Mouse (Mus musculus) kidney, embryonic 14.5 days (tissue): Measurements from ENCODE around the gene Sypl2. TPM values are rescaled to one million over a fixed set of nuclear protein-coding genes. Genes with fewer than 3 reads are reported as not detected.

Experiments used
- ATAC-seq: fragments of 200-750 bp; cut with Nextera tagmentation; 2 replicates; pipeline ENCODE4 v1.8.0; 2017; ENCODE audit warnings: moderate number of reproducible peaks, mild to moderate bottlenecking, moderate TSS enrichment, moderate library complexity; ENCODE audit not compliant: low FRiP score, low TSS enrichment
- H3K27ac ChIP-seq: fragments of 300-500 bp; sonication (generic); 2 replicates; pipeline ENCODE4 v1.5.1; 2014; ENCODE audit warnings: low read depth, mild to moderate bottlenecking, low read length, moderate library complexity, mixed read lengths
- H3K27me3 ChIP-seq: fragments of 300-500 bp; sonication (generic); 2 replicates; pipeline ENCODE4 v1.6.1; 2014; ENCODE audit warnings: mild to moderate bottlenecking, low read length; ENCODE audit not compliant: control insufficient read depth, insufficient read depth
- H3K36me3 ChIP-seq: fragments of 300-500 bp; sonication (generic); 2 replicates; pipeline ENCODE4 v1.6.1; 2014; ENCODE audit warnings: low read length, mixed read lengths; ENCODE audit not compliant: control insufficient read depth, insufficient read depth
- H3K4me1 ChIP-seq: fragments of 300-500 bp; sonication (generic); 2 replicates; pipeline ENCODE4 v1.6.1; 2014; ENCODE audit warnings: low read length, mixed read lengths; ENCODE audit not compliant: control insufficient read depth, insufficient read depth
- H3K4me2 ChIP-seq: fragments of 300-500 bp; sonication (generic); replicated peaks from 2 replicates; pipeline ENCODE4 v1.6.1; 2014; ENCODE audit warnings: low read depth, mild to moderate bottlenecking, low read length
- H3K4me3 ChIP-seq: fragments of 300-500 bp; sonication (generic); 2 replicates; pipeline ENCODE4 v1.5.1; 2014; ENCODE audit warnings: mild to moderate bottlenecking, low read length
- H3K9ac ChIP-seq: fragments of 300-500 bp; sonication (generic); 2 replicates; pipeline ENCODE4 v1.6.1; 2014; ENCODE audit warnings: low read depth, mild to moderate bottlenecking, low read length, moderate library complexity
- H3K9me3 ChIP-seq: fragments of 300-500 bp; sonication (generic); 2 replicates; pipeline ENCODE4 v1.6.1; 2016; ENCODE audit warnings: low read length; ENCODE audit not compliant: control insufficient read depth
- WGBS: fragments of 180-500 bp; shearing (Covaris S2); extraction: QIAGEN DNeasy Blood & Tissue Kit; methylation state at CpG from one replicate; pipeline ENCODE4 v1.1.7; 2014; 5-methylcytosine and 5-hydroxymethylcytosine counted together
- polyA plus RNA-seq: library from polyadenylated mRNA; unstranded; fragments of >200 nt; fragmentation: Nextera tagmentation; extraction: Ambion mirVana; gene quantifications from 2 replicates; pipeline ENCODE4 v1.2.1, GENCODE M21; 2014

The Sypl2 gene
- polyA plus RNA-seq, 1 experiment from 2014 or later: 4.7 TPM

- Histone ChIP-seq H3K27ac (peak within 1 kb of the TSS; percentile 87), H3K4me1 (peaks cover 24% of the 10 kb centered on the region), H3K4me2 (peak within 1 kb of the TSS; percentile 53), H3K9ac (peak within 1 kb of the TSS; percentile 56), H3K36me3 (peaks cover 26% of the 10 kb centered on the region), H3K4me3 (peak within 1 kb of the TSS; percentile 64), H3K9me3 (no peaks in the 10 kb centered on the region), H3K27me3 (no peaks in the 10 kb centered on the region)
- peak; percentile 92 for ATAC-seq
- WGBS: 3% methylated on average over 44 of the region's 44 CpGs
These were observed 25.8 kb downstream of the Sypl2 start, which contains the start of gene Cyb561d1 for GRCm38 (mm10) chr3:108200329-108201323. Cyb561d1 (minus strand) TSS chr3:108201212.

- no peaks in the 10 kb centered on the region for H3K9me3 ChIP-seq
- H3K4me2 ChIP-seq: no peak overlapping the region
- 91% methylated on average over 6 of the region's 6 CpGs for WGBS
- no peak overlapping the region for H3K4me3 ChIP-seq
- peaks cover 31% of the 10 kb centered on the region for H3K4me1 ChIP-seq
- no peak for ATAC-seq
- no peak overlapping the region for H3K27ac ChIP-seq
- H3K9ac ChIP-seq: no peak overlapping the region
- peaks cover 13% of the 10 kb centered on the region for H3K36me3 ChIP-seq
- H3K27me3 ChIP-seq: no peaks in the 10 kb centered on the region
These were observed 27.2 kb downstream of the Sypl2 start for GRCm38 (mm10) chr3:108199231-108199630.

- Histone ChIP-seq H3K4me3 (no peak overlapping the region), H3K4me2 (peak overlapping the region; percentile 31)
These were observed 29.4 kb downstream of the Sypl2 start for GRCm38 (mm10) chr3:108197066-108197497.

GRCm38 (mm10) chr3:108195941-108196590, 30.4 kb downstream of the Sypl2 start:
- Histone ChIP-seq H3K27me3 (no peaks in the 10 kb centered on the region), H3K27ac (peak overlapping the region; percentile 51; the same call in 1 of the 2 replicates), H3K4me1 (peaks cover 27% of the 10 kb centered on the region), H3K9me3 (no peaks in the 10 kb centered on the region), H3K4me3 (no peak overlapping the region), H3K9ac (no peak overlapping the region), H3K4me2 (no peak overlapping the region), H3K36me3 (no peaks in the 10 kb centered on the region)
- ATAC-seq: no peak
- WGBS: 73% methylated on average over 7 of the region's 7 CpGs

More at GRCm38 (mm10) chr3:108197066-108197497, 29.4 kb downstream of the Sypl2 start:
- H3K36me3 ChIP-seq: no peaks in the 10 kb centered on the region
- H3K27ac ChIP-seq: peak overlapping the region; percentile 30; the same call in 1 of the 2 replicates
- H3K27me3 ChIP-seq: no peaks in the 10 kb centered on the region
- no peak overlapping the region for H3K9ac ChIP-seq
- no peaks in the 10 kb centered on the region for H3K9me3 ChIP-seq
- WGBS: 2% methylated on average over 14 of the region's 14 CpGs
- peak; percentile 74 for ATAC-seq
- peaks cover 31% of the 10 kb centered on the region for H3K4me1 ChIP-seq

GRCm38 (mm10) chr3:108195287-108195686, 31.2 kb downstream of the Sypl2 start:
- no peak overlapping the region for H3K4me2 ChIP-seq
- H3K9me3 ChIP-seq: no peaks in the 10 kb centered on the region
- no peak for ATAC-seq
- WGBS: 61% methylated on average over 4 of the region's 4 CpGs
- no peak overlapping the region for H3K9ac ChIP-seq
- no peaks in the 10 kb centered on the region for H3K36me3 ChIP-seq
- H3K27me3 ChIP-seq: no peaks in the 10 kb centered on the region
- peak overlapping the region; percentile 38; the same call in 1 of the 2 replicates for H3K27ac ChIP-seq
- peaks cover 26% of the 10 kb centered on the region for H3K4me1 ChIP-seq
- H3K4me3 ChIP-seq: no peak overlapping the region

GRCm38 (mm10) chr3:108193686-108194085, 32.8 kb downstream of the Sypl2 start:
- no peaks in the 10 kb centered on the region for H3K36me3 ChIP-seq
- ATAC-seq: no peak
- no peaks in the 10 kb centered on the region for H3K27me3 ChIP-seq
- WGBS: 65% methylated on average over 4 of the region's 4 CpGs
- no peak overlapping the region for H3K9ac ChIP-seq
- H3K4me1 ChIP-seq: peaks cover 26% of the 10 kb centered on the region
- H3K4me3 ChIP-seq: no peak overlapping the region
- H3K27ac ChIP-seq: no peak overlapping the region
- H3K4me2 ChIP-seq: no peak overlapping the region
- H3K9me3 ChIP-seq: no peaks in the 10 kb centered on the region

- Histone ChIP-seq H3K9ac (no peak overlapping the region), H3K4me2 (no peak overlapping the region), H3K4me1 (peaks cover 14% of the 10 kb centered on the region; the same call in 1 of the 2 replicates), H3K27ac (no peak overlapping the region), H3K4me3 (no peak overlapping the region), H3K27me3 (0 out of 2 replicates have a peak, but pooled peaks cover 3% of the 10 kb centered on the region), H3K36me3 (no peaks in the 10 kb centered on the region), H3K9me3 (no peaks in the 10 kb centered on the region)
- 62% methylated on average over 5 of the region's 5 CpGs for WGBS
- ATAC-seq: no peak
These were observed 36.6 kb downstream of the Sypl2 start for GRCm38 (mm10) chr3:108189897-108190296.

GRCm38 (mm10) chr3:108188716-108189490, 37.5 kb downstream of the Sypl2 start:
- 71% methylated on average over 9 of the region's 9 CpGs for WGBS
- Histone ChIP-seq H3K27me3 (0 out of 2 replicates have a peak, but pooled peaks cover 3% of the 10 kb centered on the region), H3K36me3 (no peaks in the 10 kb centered on the region), H3K9ac (no peak overlapping the region), H3K9me3 (no peaks in the 10 kb centered on the region), H3K27ac (no peak overlapping the region), H3K4me3 (no peak overlapping the region), H3K4me2 (no peak overlapping the region), H3K4me1 (peaks cover 11% of the 10 kb centered on the region; the same call in 1 of the 2 replicates)
- no peak for ATAC-seq
